ENCODE assay signal across 16 mouse cellular contexts in genomic region chr4:57171817-57172216, GRCm38 (mm10). TPM values are rescaled to one million over a fixed set of nuclear protein-coding genes. Genes with fewer than 3 reads are reported as not detected.
DNase-seq lines count a peak whose midpoint lies in the region; ATAC-seq and TF ChIP-seq lines count a peak whose summit lies in the region.
"Had no signal": no experiment of that assay in that cellular context is flagged by ENCODE, and none has a peak within 500 bp of the region (broad histone marks: within the 10 kb centered on the region; RNA-seq: fewer than 3 reads in every experiment).

No protein-coding gene starts in this region.

- no peak overlapping the region for H3K4me2 ChIP-seq in kidney, postnatal 0 days (ENCODE audit: low read length)
- H3K4me2 ChIP-seq in forebrain, embryonic 13.5 days = no peak overlapping the region
- H3K4me2 ChIP-seq: embryonic facial prominence, embryonic 13.5 days; hindbrain, embryonic 15.5 days; midbrain, embryonic 13.5 days had no signal

- H3K4me3 ChIP-seq in layer of hippocampus, adult 2 months = no peak overlapping the region
- no peak overlapping the region for H3K4me3 ChIP-seq in cortical plate, adult 2 months (ENCODE audit: insufficient read depth, low read length)
- H3K4me3 ChIP-seq in kidney, postnatal 0 days (replicated peaks; ENCODE audit: low read depth, low read length) = no peak overlapping the region
- no peak overlapping the region for H3K4me3 ChIP-seq in forebrain, embryonic 13.5 days
- H3K4me3 ChIP-seq: embryonic facial prominence, embryonic 13.5 days; hindbrain, embryonic 15.5 days; midbrain, embryonic 13.5 days had no signal

- peak overlapping the region; percentile 53 for H3K27ac ChIP-seq in layer of hippocampus, adult 2 months
- 0 out of 2 replicates have a peak overlapping the region, but pooled peaks have one; percentile 10 for H3K27ac ChIP-seq in cortical plate, adult 2 months (ENCODE audit: insufficient read depth, low read length)
- H3K27ac ChIP-seq in kidney, postnatal 0 days = peak overlapping the region; percentile 28
- H3K27ac ChIP-seq in forebrain, embryonic 13.5 days = no peak overlapping the region
- H3K27ac ChIP-seq: embryonic facial prominence, embryonic 13.5 days; hindbrain, embryonic 15.5 days; liver, embryonic 14.5 days; midbrain, embryonic 13.5 days had no signal

- WGBS in kidney, postnatal 0 days = 50% methylated on average over 5 of the region's 5 CpGs
- WGBS in forebrain, embryonic 13.5 days = 74% methylated on average over 5 of the region's 5 CpGs

- no peaks in the 10 kb centered on the region for H3K36me3 ChIP-seq in kidney, postnatal 0 days (ENCODE audit: insufficient read depth, low read length)
- H3K36me3 ChIP-seq in forebrain, embryonic 13.5 days (ENCODE audit: poor library complexity, severe bottlenecking) = no peaks in the 10 kb centered on the region
- H3K36me3 ChIP-seq: embryonic facial prominence, embryonic 13.5 days; hindbrain, embryonic 15.5 days; midbrain, embryonic 13.5 days had no signal

- no peak for TF ChIP-seq CTCF in layer of hippocampus, adult 2 months (conservative IDR thresholded peaks at IDR 0.05)
- no peak for TF ChIP-seq CTCF in cortical plate, adult 2 months (IDR thresholded peaks at IDR 0.05; ENCODE audit: extremely low read depth, insufficient read depth, low read length)
- TF ChIP-seq CTCF in kidney, postnatal 0 days (IDR thresholded peaks at IDR 0.05; ENCODE audit: low read depth) = no peak

- peak; percentile 14 for DNase-seq in adrenal gland, postnatal 10 days
- DNase-seq in adrenal gland, adult 18-20 months (ENCODE audit: low spot score in 2 of 2) = no peak
- DNase-seq in layer of hippocampus, adult 2 months (ENCODE audit: low spot score in 2 of 2) = no peak
- DNase-seq in layer of hippocampus, postnatal 14 days (ENCODE audit: low spot score in 2 of 2) = no peak
- peak; percentile 65 for DNase-seq in kidney, postnatal 0 days (ENCODE audit: low spot score)
- DNase-seq in ovary, adult 18-20 months (ENCODE audit: low spot score) = no peak
- DNase-seq: adrenal gland, postnatal 14 days; forebrain, postnatal 0 days; thymus, postnatal 25 days had no signal

- peak; percentile 57 for ATAC-seq in kidney, postnatal 0 days (replicated peaks; ENCODE audit: low FRiP score, low read depth)
- no peak for ATAC-seq in forebrain, embryonic 13.5 days
- ATAC-seq: forebrain, postnatal 0 days; midbrain, embryonic 13.5 days had no signal

- H3K9me3 ChIP-seq in kidney, postnatal 0 days (replicated peaks; ENCODE audit: low read length) = no peaks in the 10 kb centered on the region
- no peaks in the 10 kb centered on the region for H3K9me3 ChIP-seq in forebrain, embryonic 13.5 days (replicated peaks)
- H3K9me3 ChIP-seq: embryonic facial prominence, embryonic 13.5 days; hindbrain, embryonic 15.5 days; midbrain, embryonic 13.5 days had no signal

- H3K4me1 ChIP-seq in cortical plate, adult 2 months (ENCODE audit: control insufficient read depth, insufficient read depth, low read length) = no peaks in the 10 kb centered on the region
- H3K4me1 ChIP-seq in kidney, postnatal 0 days (replicated peaks; ENCODE audit: insufficient read depth, low read length) = no peaks in the 10 kb centered on the region; the same call in none of the 2 replicates
- 0 out of 2 replicates have a peak, but pooled peaks cover 5% of the 10 kb centered on the region for H3K4me1 ChIP-seq in forebrain, embryonic 13.5 days
- H3K4me1 ChIP-seq: hindbrain, embryonic 15.5 days; midbrain, embryonic 13.5 days had no signal

- no peak overlapping the region for H3K9ac ChIP-seq in kidney, postnatal 0 days (ENCODE audit: low read depth, low read length)
- no peak overlapping the region for H3K9ac ChIP-seq in forebrain, embryonic 13.5 days
- H3K9ac ChIP-seq: embryonic facial prominence, embryonic 13.5 days; forebrain, postnatal 0 days; hindbrain, embryonic 15.5 days; liver, embryonic 14.5 days; midbrain, embryonic 13.5 days had no signal

- H3K27me3 ChIP-seq in kidney, postnatal 0 days (ENCODE audit: insufficient read depth, low read length) = no peaks in the 10 kb centered on the region
- no peaks in the 10 kb centered on the region for H3K27me3 ChIP-seq in forebrain, embryonic 13.5 days
- H3K27me3 ChIP-seq: embryonic facial prominence, embryonic 13.5 days; hindbrain, embryonic 15.5 days; midbrain, embryonic 13.5 days had no signal

- TF ChIP-seq POLR2A in cortical plate, adult 2 months (IDR thresholded peaks at IDR 0.05; ENCODE audit: extremely low read depth, insufficient read depth, low read length) = no peak

RNA-seq across cellular contexts. Expression of gene Epb41l4b, which starts 28.6 kb away (rescaled TPM):
- 1 to 10 TPM; 8.2 to 8.6 TPM for total RNA-seq in adrenal gland, postnatal 10 days (2021)
- 1 to 10 TPM; 2.1 to 2.4 TPM for total RNA-seq in adrenal gland, adult 18-20 months (2021)
- 10 to 100 TPM; 20.3 to 26.7 TPM for total RNA-seq in layer of hippocampus, adult 2 months (2021)
- total RNA-seq in layer of hippocampus, postnatal 14 days (2021) = 10 to 100 TPM; 14.8 to 18.4 TPM
- polyA plus RNA-seq in cortical plate, adult 2 months (2012; rRNA removed) = 17.7 and 19.2 TPM in 2 replicates
- polyA plus RNA-seq in kidney, postnatal 0 days (2015; fragmentation: Nextera tagmentation; extraction: Ambion mirVana) = 6.8 and 7.0 TPM in 2 replicates
- polyA plus RNA-seq in forebrain, embryonic 13.5 days (2015; fragmentation: Nextera tagmentation; extraction: Ambion mirVana) = 0.56 and 0.67 TPM in 2 replicates
- total RNA-seq: MEL had no signal

Comparison
In these comparisons a context has a peak if more than half of its experiments do, and no peak if none do; other contexts are left out.
1. DNase-seq: peak in adrenal gland, postnatal 10 days (single experiment) and kidney, postnatal 0 days (single experiment); none in adrenal gland, adult 18-20 months (0 of 2), layer of hippocampus, adult 2 months (0 of 2), layer of hippocampus, postnatal 14 days (0 of 2) and ovary, adult 18-20 months (single experiment).